Mouse (Mus musculus) kidney, adult 9 months (tissue): Measurements from ENCODE around the gene Pzp.

Experiments
- DNase-seq: peaks from one replicate; pipeline ENCODE4 v3.0.0; 2022

Gene Pzp

DNA sequence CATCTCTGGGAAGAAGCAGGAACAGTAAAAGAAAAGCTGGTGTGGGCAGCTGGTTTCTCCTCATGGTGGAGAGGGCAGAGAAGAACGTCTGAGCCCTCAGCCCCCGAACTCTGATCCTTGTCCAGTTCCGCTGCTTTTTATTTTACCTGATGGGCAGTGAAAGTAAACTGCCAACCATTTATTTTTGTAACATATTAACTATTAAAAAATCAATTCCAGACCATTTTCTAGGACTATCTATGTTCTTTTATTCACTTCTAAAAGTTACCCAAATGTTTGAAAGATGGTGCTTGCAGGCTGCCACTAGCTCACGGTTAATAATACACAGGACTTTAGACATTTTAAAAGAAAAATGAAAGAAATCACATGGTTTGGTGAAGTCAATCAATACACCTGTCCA lies at the start of gene Pzp:
Gene Pzp, minus strand, starts transcription at position 120 of the 400 bp plus-strand sequence.
- peak; percentile 27 for DNase-seq

DNA sequence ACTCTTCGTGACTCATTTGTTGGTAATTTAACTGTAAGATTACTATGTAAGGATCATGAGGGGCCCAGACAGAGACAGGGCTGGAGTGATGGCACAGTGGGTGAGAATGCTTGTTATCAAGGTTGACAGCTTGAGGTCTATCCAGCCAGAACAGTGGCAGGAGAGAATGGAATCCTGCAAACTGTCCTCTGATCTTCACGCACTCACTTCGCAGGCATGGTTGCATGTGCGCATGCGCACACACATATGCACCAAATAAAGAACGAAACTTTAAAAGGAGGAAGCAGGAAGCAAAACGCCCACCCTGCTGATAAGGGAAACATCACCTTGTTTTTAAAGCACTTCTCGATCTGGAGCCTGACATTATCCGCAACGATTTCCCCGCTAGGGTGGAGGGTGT lies 40.1 kb upstream of the Pzp start:
- no peak for DNase-seq

DNA sequence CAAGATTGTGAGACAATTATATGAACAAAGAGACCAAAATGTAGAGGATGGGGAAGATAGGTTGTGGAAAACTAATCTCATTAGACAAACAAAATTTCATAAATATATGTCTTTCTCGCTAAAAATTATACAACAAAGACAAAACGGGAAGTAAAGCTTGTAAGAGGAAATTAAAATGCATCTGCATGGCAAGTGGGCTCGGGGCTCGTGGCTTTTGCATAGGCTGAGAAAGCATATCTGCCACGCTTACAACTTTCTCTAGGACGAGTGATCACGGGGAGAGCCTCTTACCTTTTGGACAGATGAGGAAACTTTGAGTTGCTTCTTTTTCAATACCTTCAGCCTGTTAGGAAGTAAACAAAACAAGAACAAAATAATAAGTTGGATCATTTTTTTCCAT lies 27.5 kb upstream of the Pzp start:
- no peak for DNase-seq

DNA sequence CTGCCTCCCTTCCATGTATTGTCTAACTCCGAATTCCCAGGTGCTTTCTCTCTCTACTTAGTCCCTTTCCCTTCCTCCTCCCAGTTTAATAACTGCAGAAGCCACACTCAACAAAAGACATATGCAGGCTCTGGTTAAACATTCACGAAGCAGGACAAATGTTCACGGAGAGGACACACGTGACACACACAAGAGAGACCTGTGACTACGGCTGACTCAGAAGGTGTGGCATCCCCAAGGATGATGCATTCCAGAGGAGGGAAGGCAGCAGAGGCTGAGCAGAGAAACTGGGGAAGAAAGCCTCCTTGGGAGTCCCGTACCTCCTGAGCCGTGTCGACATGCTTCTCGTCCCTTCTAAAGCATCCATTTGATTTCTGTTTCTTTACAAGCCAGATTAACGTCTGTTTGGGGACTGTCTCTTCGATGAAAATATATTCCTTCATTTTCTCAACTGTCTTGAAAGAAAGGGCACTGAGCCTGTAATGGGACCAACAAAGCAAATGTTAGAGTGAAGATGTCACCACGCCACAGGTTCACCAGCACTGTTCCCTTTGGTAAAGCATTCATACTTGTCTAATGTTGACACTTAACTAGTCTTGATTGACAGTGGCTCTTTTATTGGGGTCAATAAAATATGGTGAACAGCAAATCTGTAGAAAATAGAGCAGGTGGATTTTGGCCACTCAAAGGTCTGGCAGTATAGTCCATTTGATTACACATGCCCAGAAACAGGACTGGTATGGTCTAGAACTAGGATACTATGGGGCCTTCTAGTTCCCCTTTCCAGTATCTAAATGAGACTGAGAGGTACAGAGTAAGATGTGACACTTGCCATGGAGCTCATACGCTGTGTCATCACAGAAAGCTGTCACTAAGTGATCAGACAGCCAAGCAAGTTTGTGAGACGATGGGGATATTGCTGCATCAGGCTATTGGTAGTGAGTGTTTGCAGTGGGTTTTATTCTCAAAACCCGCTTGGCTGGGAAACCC lies 23.2 kb upstream of the Pzp start:
- DNase-seq = peak; percentile 55

DNA sequence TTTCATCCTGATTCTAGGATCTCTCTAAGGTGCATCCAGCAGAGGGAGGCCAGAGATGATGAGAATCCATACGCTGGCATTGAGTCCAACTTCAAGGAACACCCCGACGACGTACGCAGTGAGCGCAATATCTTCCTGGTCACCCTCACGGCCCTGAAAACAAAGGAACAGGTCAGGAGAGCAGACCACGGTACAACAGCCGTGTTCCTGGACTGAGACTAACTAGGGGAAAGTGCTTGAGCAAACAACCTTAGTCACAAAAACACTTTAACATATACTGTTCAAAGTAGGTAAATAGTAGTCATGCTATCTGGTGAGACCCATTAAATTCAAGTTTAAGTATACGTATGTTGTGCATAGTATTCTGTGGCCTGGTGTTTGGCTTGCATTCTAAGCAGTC lies 22.0 kb upstream of the Pzp start:
- no peak for DNase-seq

DNA sequence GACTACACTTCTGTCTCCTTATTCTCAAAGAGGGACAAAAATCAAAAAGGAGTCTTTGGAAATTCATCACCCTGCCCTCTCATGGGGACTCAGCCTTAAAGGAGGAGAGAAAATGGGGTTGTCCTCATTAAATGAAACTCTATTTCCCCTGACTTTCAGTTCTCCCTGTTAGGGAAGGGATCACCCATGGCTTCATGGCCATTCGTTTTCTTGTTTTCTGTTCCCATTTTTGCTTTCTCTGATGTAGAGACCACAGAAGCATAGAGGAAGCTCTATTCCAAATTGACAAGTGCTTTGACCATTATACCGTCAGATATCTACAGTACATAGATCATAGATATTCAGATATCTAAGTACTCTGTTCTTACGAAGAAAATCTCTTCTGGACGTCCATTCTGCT lies 18.9 kb upstream of the Pzp start:
- DNase-seq = no peak

DNA sequence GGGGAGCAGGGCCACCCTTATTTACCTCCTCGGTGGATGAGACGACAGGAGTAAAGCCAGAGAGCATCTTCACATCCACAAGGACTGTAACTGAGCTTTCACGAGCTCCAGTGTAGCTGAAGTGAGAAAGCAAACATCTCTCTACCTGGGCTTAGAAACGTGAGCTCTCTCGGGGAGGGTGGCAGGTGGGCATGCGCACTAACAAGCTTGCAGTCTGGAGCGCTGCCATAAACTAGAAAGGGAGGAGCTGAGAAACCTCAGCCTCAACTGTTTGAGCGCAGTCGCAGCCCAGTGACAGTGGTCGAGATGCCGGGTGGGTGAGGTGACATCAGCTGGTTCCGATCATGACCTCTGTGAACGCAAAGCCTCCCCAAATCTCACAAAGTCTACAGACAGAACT lies 16.7 kb upstream of the Pzp start:
- DNase-seq = no peak

DNA sequence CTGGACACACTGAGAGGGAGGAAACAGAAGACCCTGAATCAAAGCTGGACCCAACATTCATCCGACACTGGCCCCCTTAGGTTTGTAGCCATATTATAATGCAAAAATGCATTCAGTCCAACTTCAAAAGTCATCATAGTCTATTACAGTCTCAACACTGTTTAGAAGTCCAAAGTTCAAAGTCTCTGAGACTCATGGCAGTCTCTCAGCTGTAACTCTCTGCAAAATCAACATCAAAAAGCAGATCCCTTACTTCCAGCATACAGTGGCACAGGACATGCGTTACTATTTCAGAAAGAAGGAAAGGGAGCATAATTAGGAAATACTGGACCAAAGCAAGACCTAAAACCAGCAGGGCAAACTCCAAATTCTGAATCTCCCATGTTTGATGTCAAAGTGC lies 8.7 kb upstream of the Pzp start:
- peak; percentile 44 for DNase-seq

DNA sequence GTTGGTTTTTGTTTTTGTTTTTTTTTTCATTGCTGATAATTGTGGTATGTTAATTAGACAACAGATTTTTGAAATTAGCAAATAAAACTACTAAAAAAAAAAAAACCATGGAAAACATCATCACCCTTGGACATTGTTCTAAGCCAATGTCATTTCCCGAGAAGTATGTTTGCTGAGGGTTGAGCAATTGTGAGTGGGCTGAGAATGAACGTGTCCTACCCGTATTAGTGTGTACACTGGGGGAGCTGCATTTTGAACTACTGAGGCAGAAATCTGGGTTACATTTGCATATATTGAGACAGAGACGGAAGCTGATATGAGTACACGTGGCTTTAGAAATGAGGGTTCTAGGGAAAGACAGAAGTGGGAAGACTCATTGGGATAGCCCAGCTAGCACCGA lies 6.8 kb upstream of the Pzp start:
- no peak for DNase-seq

DNA sequence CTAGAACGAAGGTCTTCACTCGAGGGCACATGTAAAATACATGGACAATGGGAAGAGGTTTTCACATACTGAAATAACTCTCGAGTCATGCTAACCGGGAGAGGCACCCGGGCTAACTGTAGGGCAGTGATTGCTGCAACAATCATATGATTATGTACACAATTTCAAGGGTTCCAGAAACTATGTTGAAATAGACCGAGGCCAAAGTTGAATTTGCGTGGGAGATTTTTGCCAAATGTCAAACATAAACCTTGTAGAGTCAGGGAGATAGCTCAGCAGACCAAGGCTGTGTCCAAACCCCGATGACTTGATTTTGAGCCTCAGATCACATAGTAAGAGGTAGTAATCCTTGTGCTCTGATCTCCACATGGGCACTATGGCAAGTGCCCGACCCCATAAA lies 6.2 kb upstream of the Pzp start:
- no peak for DNase-seq

DNA sequence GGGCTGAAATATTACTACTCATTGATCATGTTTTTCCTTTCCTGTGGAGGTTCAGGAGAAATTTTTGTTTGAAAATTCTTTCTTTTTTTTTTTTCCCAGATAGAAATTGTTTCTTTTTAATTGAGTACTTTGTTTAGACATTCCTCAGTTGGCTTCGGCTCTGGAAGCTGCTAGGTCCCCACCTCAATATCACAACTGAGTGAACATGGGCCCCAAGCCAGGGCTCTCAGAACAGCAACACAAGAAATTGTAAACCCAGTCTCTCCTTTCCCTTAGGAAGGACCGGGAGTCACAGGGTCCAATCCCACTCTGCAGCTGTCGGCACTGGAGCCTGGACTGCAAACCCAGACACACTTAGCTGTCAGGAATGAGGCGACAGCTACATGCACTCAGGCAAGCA lies 2.0 kb upstream of the Pzp start:
- peak; percentile 29 for DNase-seq

DNA sequence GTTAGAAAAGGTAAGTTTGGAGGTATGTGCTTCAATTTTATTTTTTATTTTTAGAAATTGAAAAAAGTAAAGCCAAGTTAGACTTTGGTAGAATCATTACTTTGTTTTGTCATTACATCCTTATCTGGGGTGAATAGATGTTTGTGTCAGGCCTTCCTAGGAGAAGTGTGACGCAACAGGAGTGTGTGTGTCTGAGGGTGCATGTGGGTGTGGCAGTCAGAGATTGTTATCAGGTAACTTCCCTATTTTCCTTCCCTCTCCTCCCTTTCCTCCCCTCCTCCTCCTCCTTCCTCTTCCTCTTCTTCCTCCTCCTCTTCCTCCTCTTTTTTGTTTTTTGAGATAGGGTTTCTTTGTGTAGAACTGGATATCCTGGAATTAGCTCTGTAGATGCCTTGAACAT lies 590 bp upstream of the Pzp start:
- DNase-seq = no peak

DNA sequence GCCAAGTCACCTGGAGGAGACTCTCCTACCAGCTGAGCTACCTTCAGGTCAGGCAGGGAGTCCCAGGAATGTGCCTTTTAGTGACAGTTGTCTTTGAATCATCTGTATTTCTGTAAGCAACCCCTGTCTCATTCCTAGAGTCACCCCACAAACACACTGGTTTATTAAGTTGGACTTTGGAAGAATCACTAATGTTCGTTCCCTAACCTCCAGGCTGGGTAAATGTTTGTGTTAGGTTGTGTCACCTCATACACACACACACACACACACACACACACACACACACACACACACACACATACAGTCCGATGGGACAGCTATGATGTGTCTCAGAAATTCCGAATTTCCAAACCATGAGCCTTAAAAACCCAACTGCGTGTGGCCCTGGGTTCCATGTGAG lies 719 bp downstream of the Pzp start:
- peak; percentile 20 for DNase-seq

DNA sequence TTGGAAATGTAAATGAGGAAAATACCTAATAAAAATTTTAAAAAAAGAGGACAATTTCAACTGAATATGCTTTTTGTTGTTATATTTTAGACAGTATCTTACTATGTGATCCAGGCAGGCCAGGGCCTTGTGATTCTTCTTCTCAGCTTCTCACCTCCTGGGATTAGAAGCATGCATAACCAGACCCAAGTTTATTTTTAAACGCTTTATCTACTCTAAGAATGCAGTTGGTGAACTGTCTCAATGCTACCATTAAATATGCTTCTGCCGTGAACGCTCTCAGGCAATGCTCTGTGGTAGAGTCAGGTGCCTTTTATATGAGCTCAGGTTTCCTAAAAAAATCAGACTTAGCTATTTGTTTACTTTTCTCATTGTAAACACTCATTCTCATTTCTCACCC lies 3.2 kb downstream of the Pzp start:
- DNase-seq = no peak

DNA sequence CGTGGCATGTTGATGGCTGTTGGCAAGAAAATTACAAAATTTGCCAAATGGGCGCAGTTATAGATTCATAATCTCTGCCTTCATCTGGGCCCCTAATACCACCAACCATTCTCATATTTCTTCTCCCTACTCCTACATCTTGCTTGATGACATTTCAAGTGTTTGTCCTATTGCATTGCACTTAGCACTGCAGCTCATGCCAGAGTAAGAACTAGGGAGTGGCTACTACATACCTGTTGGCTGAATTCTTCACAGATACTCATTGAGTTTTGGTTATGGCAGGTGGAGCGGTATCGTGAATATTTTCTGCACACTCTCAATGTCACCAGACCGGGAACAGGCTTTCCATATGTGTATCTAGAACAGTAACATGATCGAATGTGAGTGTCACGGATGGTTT lies 7.4 kb downstream of the Pzp start:
- DNase-seq = no peak

DNA sequence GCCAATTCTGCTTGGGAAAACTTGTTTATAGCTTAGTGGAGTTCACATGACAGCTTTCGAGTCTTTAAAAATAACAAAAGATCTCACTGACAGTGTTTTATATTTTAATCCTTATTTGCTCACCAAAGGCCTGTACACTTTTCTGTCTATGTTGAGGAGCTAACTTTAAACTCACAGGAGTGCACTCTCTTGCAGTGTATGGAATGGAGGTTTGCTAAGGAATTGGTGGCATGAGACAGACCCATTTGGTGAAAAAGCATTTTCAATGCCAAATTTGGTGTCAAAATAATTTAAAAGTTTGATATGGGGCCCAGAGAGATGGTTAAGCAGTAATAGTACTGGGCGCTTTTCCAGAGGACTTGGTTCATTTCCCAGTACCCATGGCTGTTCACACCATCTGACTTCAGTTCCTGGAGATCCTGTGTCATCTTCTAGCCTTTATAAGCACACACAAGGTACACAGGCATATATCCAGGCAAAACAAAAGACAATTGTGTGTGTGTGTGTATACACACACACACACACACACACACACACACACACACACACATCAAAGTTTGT lies 20.8 kb downstream of the Pzp start:
- no peak for DNase-seq

DNA sequence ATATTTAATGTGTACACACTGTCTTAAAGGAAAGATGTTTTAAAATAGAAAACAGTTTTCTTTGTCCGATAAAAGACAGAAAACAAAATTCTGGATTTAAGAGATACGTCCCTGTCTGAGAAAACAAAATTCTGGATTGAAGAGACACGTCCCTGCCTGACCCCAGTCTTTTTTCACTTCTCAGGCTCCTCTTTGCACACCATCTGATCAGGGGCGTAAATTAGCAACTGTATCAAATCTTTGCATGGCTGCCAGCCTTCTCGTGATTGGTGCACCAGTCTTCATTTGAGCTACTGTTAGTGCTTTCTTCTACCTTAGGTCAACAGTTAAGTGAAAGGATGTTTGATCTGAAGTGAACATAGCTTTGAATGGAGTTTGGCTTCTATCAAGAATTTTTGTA lies 21.8 kb downstream of the Pzp start:
- DNase-seq = no peak

DNA sequence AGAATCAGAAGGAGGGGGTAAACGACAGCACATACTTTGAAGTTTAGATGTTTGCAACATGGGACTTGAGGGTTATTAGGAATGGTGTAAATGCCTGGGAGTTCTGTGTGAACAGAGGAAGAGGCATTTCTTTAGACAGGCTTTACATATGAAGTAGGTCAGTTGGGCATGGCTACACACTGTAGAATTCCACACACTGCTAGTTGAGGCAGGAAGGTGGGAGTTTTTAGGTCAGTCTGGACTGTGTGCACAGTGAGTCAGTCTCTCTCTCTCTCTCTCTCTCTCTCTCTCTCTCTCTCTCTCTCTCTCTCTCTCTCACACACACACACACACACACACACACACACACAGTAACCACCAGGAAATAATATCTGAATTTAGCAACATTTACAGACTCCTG lies 31.2 kb downstream of the Pzp start:
- no peak for DNase-seq

DNA sequence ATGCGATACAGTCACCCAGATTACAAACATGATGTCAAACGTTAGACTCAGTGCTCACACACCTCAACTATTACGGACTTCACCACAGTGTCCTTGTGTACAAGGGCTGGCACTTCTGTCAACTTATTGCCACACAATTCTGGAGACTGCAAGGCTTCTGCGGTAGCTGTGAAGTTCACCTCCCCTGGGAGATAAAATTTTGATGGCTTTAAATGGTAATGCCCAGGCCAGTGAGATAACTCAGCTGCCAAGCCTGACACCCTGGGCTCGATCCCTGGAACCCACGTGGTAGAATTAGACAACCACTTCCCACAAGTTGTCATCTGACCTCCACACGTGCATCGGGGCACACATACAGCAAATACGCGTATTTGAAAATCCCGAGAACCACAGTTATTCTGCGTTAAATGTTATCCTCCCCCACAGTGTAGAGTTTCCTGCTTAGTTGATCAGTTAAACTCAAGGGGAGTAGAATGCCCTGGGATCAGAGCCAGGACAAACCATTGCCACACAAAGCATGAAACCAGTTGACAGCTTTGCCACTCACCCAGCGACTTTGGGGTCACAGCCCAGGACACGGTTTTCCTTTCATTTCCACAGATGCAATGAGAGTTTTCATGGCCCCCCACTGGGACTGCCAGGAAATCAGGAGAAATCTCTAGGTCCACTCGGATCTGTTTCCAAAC lies 31.7 kb downstream of the Pzp start:
- no peak for DNase-seq

DNA sequence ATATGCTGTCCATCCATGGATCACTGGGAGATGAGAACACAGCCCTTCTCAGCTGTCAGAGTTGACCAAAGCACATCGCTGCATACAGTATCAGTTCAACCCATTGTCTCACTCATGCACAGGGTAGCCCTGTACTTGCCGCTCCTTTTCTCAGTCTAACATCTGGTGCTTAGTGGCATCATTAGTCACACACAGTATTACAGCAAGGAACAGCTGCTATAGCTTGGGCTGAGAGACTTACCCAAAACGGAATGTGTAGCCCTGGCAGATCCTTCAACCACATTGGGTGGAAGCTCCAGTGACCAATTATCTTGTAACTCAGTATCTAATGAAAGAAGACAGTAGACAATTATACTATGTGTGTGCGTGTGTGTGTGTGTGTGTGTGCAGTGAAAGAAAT lies 34.6 kb downstream of the Pzp start:
- DNase-seq = no peak

DNA sequence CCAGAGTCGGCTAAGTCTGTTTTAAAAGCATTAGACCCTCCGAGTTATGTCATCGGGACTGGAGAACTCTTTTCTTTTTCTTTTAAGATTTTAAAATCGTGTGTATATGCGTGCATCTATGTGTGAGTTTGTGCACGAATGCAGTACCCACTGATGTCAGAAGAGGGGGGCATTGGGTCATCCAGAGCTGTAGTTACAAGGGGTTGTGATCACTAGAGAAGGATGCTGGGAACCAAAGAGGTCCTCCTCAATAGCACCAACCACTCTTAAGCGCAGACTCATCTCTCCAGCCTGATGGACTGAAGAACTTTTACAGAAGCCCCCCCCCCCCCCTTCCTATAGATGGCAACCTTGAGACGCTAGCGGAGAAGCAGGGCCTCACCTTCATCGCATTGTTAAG lies 36.4 kb downstream of the Pzp start:
- no peak for DNase-seq

DNA sequence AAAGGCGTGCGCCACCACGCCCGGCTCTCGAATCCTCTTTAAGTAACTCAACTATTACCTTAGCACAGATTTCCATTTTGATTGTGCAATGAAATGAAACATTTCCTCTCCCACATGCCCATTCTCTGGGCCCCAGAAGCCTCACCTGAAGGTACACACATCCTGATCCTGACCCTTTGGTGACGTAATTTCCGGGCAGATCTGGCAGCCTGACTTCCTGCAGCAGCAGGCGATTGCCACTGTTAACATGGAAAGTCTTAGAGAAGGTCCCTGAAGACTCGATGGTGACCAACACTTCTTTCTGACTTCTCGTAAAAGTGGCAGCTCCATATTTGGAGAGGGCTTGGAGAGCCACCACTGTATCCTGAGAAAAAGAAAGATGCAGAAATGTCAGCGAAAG lies 38.8 kb downstream of the Pzp start:
- DNase-seq = no peak

DNA sequence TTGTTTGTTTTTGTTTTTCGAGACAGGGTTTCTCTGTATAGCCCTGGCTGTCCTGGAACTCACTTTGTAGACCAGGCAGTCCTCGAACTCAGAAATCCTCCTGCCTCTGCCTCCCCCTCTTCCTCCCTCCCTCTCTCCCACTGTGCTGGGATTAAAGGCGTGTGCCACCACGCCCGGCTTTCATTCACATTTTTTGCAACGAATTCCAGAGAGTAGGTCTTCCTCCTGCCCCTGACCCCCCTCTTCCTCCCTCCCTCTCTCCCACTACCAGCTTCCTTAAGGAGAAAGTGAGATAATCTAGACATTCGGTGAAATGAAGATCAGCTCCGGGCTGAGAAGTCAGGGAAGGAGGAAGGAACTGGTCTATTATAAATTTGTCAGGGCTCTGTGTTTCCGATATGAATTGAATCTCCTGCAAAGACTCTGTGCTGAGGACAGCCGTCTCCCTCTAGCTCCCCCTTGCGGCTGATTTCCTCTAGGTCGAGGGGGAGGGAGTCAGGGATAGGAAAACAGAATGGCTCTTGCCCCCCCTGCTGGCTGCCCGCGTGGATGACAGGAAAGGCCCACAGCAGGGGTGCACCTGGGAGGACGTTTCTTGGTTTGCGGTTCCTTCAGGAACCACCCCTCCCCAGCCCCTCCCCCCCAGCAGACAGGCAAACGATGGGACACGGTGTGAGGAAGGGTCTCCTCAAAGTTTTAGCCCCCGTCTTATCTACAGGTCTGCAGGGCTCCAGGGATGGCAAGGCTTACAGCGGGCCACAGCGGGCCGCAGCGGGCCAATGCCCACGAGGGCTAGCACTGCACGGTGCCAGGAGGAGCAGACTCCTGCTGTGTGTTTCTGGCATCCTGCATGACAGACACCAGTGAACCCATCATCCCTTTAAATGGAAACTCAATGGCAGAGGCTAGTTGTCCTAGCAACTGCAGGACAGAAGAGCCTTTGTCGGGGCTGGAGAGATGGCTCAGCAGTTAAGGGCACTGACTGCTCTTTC lies 46.8 kb downstream of the Pzp start:
- DNase-seq = peak; percentile 97
